Mouse (Mus musculus): ENCODE measurements around the gene Prdx6.

Prdx6 gene

DNA sequence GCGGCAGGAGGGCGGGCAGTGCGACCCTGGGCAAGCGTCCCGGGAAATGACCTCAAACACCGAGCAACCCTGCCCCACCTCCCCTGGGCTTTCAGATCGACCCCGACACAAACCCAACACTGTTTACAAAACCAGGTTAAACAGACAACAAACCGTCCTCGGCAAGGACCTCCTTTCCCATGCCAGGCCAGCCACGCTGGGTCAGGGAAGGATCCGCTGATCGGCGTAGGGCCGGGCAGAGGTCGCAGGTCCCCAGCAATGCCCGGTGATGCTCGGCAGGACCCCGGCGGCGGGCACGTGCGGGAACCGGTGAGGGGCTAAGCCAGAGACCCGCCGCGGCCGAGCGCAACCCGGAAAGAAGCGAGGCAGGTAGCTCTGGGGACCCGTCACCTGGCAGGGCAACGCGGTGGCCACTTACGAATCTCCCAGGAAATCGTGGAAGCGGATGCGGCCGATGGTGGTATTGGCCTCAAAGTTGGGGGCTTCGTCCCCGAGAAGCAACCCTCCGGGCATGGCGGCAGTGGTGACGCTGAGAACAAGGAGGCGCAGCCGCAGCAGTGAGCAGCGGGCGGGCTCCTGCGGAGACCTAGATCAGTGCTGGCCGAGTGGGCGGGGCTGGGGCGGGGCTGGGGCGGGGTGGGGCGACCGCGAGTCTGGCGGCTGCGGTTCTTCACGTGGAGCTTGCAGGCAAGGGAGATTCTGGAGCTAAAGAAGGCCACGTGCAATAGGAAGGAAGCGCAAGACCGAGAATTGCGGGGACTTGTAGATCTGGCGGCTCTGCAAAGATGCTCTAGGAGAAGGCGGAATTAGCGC is at the start of gene Prdx6:
Prdx6 (minus strand) TSS at position 616 of the 813 bp plus-strand sequence.
- in situ Hi-C loops (cut with MboI, MseI): no loop called here

DNA sequence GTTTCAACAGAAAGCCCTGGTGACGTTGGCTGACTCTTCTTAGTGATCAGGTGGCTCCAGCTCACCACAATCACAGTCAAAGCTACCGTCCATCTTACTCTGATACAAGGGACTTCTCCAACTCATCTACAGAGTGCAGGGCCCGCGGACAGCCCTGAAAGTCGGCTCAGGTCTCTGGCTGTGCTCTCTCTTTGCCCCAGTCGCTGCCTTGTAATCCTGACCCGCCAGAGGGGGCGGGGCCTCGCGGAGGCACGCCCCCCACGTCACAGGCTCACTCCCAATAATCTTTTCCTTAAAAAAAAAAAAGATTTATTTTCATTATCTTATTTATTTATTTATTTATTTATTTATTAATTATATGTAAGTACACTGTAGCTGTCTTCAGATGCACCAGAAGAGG is 37.2 kb upstream of the Prdx6 start:
- in situ Hi-C loops (cut with MboI, MseI): no loop called here

DNA sequence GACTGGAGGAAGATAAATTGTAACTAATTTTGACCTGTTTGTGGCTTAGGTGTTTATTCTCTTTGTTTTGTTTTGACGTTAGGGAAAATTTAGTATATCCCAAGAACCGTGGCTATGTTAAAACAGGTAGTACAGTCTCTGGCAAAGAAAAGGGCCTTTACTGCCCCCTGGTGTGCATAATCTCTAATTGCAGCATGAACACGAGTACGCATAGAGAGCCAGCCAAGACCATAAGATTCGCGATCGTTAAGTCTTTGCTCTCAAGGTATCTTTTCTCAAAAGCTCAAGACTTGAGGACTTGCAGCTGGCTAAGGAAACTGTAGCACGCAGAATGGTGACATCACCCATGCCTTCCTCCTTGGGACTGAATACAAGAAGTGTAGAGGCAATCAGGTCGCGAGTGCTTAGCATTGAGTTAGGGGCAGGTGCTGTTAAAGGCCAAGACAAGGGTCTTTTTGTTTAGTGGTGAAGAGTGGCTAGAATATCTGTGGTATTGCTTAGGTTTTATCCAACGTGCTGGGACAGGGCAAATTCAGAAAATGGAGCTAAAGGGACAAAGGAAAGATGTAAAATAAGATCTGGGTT is 35.8 kb upstream of the Prdx6 start:
- in situ Hi-C loops (cut with MboI, MseI): no loop called here

DNA sequence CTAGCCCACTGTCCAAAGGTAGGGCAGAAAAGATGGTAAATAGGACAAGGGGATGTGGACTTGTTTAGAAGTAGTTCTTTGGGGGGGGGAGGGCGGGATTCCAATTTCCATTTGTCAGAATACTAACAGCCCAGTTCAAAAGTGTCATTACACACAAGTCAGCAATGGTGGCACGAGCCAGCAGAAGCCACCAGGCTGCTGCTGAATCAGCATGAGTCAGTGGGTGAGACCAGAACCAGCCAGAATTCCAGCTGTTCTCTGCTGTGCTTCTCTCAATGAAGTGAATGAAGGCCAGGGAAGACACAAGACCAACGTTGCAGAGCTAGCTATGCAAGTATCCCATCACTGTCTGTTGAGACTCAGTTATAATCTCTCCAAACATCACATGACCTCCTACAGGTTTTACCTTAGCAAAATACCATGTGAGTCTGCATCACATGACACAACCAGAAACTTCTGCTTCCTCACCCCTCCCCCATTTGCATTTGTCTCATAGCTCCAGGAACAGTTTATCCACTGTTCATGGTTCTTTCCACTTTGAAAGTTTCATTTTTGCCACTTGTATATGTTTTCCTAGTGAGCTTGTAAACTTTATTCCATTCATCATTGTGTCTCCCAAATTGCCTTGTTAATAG is 30.2 kb upstream of the Prdx6 start:
- in situ Hi-C loops (cut with MboI, MseI): no loop called here

DNA sequence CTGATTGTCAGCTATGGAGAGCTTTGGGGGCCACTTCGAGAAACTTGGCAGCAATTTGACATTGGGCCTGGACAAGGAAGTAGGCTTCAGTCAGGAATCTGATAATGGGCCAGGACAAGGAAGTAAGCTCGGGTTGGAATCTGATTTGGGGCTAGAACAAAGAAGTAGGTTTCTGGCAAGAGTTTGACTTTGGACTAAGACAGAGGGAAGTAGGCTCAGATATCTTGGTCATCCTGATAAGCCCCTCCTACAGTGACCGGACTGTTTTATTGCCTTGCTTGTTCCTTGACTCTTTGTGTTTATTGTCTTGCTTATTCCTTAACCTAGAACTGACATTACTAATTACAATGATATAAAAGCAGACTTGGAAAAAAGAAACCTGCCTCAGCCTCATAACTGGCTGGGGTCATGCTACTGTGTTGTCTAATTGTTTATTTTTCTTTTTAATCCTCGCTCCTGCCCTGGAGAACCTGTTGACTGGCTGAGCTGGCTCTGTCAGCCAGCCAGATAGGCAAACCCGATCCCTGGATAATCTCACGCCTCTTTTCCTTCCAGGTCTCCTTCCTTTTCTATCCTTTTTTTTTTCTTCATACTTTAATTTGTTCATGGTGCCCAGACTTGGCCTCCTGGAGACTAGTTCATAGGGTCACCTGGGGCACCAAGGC is 28.4 kb upstream of the Prdx6 start:
- in situ Hi-C loops (cut with MboI, MseI): no loop called here

DNA sequence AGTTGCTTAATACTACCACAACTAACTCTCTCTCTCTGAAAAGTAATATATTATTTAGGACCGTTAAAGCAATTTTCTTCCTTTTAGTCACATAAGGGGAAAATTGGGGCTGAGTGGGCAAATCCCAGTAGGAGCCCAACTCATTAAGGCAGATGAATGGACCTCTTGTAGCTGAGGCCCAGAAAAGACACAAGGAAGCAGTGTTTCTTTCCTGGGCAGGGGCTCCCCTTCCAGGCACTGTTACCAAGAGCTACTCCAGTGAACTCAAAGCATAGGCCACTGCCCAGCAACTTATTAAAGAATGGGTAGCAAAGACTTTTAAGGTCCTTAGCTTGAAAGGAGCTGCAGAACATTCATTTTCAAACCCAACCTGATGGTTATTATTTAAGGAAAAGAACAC is 22.5 kb upstream of the Prdx6 start:
- in situ Hi-C loops (cut with MboI, MseI): no loop called here

DNA sequence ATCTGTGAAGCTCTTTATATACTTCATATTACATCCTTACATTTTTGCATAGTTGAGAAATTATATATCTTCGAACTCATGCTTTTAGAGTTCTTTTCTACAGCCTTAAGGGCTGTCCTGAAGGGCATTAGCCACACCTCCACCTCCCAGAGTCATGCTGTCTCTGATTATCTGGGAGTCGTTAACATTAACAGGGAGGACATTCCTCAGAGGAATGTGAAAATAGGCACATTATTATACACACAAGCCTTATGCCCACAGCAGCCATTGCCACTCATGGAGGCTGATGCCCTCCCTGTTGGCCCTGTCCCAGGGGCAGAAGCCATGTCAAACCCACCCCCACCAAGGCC is 20.4 kb upstream of the Prdx6 start:
- in situ Hi-C loops (cut with MboI, MseI): no loop called here

DNA sequence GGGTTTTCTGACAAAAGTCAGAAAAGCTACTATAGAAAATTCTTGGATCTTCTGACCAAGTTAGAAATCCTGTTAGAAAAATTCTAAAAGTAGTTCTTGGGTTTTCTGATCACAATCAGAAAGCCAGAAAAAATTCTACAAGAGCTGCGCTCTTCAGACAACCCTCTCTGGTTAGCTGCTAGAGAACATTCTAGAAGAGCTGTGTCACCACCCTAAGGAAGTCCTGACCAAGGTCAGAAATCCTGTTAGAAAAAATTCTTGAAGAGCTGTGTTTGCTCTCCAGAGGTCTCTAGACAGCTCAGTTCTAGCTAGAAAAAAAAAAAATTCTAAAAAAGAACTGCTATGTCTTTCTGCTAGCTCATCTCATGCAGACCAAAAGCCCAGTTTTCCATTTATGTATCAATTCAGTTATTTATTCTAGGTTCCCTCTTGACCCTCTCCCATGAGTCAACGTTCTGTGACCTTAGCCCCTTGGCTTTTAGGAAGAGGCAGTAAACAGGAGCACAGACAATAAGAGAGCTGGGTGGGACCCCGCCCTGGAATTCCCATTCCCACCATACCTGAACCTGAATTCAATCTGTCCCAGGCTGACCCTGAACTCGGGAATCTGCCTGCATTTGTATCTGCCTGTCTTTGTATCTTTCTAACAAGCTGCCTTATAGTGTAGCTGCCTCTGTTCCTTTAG is 19.9 kb upstream of the Prdx6 start:
- in situ Hi-C loops (cut with MboI, MseI): no loop called here

DNA sequence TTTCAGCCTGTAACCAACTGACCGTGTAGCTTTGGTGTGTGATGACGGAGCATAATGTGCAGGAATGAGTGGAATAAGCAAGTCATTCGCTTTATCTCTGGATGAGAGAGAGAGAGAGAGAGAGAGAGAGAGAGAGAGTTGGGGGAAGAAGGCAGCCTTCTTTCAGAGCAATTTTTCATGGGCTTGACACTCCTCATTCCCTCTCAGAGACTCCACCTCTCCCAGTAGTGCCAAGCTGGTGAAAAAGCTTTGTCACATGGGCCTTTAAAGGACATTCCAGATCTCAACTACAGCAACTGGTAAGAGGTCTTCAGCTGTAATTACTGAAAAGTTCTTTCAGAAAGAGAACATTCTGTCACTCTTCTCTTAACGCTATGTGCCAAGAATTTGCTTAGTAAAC is 18.3 kb upstream of the Prdx6 start:
- in situ Hi-C loops (cut with MboI, MseI): no loop called here

DNA sequence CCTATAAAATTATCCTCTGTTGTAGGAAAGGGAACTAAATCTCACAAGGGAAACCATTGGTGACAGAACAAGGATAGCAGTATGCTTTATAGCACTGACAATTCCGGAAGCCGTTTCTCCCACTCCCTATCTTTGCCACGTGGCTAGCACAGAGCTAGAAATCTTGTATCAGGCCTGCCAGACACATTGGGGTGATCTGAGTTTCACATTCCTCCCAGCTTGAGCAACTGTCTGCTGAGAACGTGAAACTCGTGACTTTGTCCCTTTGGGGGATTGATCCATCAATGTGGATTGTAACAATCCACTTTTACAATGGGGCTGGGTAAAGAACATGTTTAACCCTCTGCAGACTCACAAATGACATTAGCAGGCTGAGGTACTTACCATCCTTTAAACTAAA is 17.9 kb upstream of the Prdx6 start:
- in situ Hi-C loops (cut with MboI, MseI): no loop called here

DNA sequence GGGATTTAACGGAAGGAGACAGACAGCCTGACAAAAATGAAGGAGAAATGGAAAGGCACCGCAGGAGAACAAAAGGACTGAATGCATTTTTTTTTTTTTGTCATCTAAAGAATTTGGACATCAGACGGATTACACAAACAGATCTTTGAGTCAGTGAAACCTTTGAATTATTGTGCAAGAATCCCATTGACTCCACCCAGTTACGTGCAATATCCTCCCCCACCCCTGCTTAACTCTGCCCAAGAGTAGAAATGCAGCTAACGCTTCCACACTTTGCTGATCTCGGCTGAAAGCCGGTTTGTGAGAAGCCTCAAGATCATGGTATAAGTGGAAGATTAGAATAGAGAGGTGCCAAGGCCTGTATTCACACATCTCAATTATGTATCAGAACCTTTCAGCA is 17.1 kb upstream of the Prdx6 start:
- in situ Hi-C loops (cut with MboI, MseI): no loop called here

DNA sequence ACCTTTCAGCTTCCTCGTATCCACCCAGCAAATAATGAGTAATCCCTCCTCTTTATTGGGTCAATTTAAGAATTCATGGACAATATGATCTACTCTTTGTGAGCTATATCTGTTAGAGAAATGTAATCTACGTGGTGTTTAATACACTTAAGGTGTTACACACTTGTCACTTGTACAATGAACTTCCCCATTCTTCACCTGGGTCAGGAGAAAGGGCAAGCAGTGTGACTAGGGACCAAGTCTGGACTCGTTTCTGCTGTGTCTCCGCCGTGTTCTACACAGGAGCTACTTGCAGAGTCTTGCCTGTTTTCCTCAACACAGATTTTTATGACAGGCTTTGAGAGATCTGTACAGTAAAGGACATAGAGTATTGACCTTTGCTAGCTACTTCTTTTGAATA is 13.9 kb upstream of the Prdx6 start:
- in situ Hi-C loops (cut with MboI, MseI): no loop called here

DNA sequence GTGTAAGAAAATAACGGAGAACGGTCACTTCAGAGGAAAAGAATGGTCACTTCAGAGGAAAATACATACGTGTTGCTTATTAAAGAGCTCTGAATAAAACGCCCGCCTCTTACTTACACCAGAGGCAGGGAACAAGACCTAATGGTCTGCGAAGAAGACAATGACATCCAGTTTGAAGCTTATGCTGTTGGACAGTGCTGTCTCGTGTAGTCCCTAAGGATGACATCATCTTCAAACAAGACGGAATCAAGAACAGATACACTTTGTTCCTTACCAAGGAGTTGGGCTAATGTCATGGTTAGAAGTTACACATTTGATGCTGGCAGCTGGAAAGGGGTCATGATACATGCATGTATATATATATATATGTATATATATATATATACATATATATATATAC is 12.6 kb upstream of the Prdx6 start:
- in situ Hi-C loops (cut with MboI, MseI): no loop called here

DNA sequence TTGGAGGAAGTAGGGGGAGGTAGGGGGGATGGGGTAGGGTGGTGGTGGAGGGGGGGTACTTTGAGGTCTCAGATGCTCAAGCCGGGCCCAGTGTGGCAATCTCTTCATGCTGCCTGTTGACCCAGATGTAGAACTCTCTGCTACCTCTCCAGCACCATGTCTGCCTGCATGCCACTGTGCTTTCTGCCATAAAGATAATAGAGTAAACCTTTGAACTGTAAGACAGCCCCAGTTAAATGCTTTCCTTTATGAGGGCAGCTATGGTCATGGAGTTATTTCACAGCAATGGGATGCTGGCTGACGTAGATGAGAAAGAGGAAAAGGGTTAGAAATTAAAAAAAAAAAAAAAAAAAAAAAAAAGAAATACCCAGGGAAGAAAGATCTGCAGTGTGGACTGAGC is 11.5 kb upstream of the Prdx6 start:
- in situ Hi-C loops (cut with MboI, MseI): no loop called here

DNA sequence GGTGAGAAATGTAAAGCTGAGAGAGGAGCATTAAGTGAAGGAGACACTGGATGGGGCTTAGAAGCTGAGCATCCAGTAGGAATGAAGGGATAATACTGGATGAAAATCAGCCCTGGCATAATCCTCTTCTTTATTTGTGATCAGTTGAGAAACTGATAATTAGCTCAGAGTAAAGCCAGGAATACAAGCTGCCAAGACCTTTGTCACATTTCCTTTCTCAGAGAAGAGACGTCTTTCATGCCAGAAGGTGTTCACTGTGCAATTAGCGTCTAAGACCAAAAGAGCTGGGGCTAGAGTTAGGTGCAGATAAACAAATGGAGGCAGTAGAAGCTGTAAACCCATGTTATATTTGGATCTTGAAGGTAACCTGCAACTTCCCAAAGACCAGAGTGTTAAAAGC is 9.7 kb upstream of the Prdx6 start:
- in situ Hi-C loops (cut with MboI, MseI): no loop called here

DNA sequence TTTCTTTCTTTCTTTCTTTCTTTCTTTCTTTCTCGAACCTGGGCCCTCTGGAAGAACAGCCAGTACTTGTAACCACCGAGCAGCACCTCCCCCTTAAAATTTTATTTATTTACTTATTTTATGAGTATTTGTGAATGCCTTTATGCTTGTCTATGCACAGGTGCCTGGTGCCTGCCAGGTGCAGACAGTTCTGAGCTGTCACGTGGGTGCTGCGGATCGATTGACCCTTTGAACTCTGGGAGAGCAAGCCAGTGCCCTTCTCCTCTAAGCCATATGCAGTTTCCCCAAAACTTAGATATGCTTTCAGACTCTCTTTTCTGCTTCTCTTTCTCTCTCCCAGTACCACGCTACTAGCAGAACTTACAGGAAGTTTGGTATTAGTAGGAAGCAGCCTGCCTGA is 8.1 kb upstream of the Prdx6 start:
- in situ Hi-C loops (cut with MboI, MseI): no loop called here

DNA sequence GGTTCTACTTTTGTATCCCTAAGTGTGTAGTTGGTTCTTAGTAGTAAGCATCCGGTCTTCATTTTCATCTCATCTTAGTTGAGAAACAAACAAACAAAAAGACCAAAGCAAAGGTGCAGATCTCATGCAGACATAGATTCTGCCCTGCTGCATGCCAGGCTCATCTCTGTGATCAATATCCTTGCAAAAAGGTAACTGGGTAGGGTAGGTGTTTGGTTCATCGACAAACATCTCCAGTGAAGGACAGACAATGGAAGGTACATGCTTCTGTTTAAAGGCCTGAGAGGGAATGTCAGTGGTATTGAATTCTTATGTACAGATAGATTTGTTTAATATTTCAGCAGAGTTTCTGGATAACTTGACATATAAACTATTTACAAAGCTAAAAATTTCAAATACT is 7.3 kb upstream of the Prdx6 start:
- in situ Hi-C loops (cut with MboI, MseI): no loop called here

DNA sequence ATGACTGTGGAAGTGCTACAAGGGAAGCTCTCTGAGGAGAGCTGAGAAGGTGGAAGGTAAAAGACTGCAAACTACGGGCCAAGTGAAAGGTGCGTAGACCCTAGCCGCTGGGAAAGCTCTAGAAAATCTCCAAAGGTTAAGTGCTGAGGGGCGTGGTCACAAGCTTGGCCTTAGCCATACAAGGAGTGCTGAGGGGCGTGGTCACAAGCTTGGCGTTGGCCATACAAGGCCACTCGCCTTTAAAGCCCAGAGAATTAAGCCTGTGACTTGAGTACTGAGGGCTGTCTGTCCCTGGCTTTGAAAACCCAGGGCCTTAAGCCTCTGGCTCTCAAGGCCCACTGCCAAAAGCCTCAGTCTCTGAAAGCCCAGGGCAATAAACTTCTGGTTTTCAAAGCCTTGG is 5.9 kb upstream of the Prdx6 start:
- in situ Hi-C loops (cut with MboI, MseI): no loop called here

DNA sequence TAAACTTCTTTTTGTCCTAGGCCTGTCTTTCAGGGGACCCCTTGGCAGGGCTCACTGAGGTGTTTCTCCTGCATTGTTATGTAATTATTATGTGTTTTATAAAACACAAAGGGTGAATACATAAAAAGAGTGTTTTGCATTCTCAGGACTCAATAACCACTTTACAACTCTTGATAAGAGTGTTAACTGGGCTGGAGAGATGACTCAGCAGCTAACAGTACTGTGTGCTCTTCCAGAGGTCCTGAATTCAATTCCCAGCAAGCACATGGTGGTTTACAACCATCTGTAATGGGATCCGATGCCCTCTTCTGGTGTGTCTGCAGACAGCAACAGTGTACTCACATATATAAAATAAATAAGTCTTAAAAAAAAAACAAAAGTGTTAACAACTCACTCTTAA is 3.3 kb upstream of the Prdx6 start:
- in situ Hi-C loops (cut with MboI, MseI): no loop called here

DNA sequence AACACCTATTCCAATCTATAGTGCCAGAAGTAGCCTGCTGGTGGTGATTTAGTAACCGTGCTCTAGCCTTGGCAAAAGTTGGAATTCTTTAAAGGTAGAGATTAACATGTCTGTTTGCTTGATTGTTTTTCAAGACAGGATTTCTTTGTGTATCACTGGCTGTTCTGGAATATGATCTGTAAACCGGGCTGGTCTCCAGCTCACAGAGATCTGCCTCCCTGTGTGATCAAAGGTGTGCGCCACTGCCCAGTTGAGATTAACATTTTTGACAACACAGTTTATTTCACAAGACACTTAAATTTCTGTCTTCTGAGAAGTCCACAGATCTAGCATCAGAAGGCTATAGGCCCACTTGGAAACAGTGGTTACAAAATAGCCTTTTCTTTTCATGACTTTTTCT is 1.9 kb upstream of the Prdx6 start:
- in situ Hi-C loops (cut with MboI, MseI): no loop called here

DNA sequence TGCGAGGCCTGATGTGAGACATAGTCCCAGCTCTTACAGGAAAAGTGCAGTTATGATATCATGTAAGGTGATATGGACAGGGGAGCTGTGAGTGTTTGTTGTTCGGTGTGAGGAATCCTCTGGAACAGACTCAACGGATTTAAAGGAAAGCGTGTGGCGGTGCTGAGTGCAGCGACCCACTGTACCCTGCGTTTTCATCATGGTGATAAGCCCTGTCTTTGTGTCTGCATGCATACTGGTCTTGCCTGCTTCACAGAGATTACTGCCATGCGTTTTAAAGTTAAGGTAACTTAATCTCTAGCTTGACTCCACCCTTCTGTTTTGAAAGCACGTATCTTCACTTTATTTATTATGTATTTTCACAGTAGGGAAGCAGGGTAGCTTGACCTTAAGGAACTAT is 1.3 kb upstream of the Prdx6 start:
- in situ Hi-C loops (cut with MboI, MseI): no loop called here
